In the genomic region with DNA sequence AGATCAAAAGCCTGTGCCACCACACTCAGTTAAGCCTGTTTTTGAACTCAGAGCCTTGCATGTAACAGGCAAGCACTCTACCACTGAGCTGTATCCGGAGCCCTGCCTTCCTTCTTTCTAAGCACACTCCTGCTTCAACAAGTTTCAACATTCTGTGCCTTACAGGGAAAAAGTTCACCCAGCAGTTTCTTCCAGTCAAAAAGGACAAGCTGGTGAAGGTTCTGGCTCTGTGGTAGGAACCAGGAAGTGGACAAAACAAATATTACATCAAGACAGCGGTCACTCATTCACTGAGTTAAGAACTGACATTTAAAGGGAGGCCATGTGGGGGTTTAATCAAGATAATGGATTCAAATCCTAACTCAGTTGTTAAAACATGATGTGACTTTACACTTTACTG, we compare ENCODE assay signal across 32 mouse cellular contexts. TPM values are rescaled to one million over a fixed set of nuclear protein-coding genes. Genes with fewer than 3 reads are reported as not detected.
DNase-seq lines count a peak whose midpoint lies in the region; ATAC-seq and TF ChIP-seq lines count a peak whose summit lies in the region.
"Had no signal": no experiment of that assay in that cellular context is flagged by ENCODE, and none has a peak within 500 bp of the region (broad histone marks: within the 10 kb centered on the region; RNA-seq: fewer than 3 reads in every experiment).

No protein-coding gene starts in this region.

- WGBS in stomach, embryonic 16.5 days: 76% methylated on average over 2 of the region's 2 CpGs
- 98% methylated on average over 2 of the region's 2 CpGs for WGBS in forebrain, embryonic 16.5 days

- H3K79me2 ChIP-seq in CH12.LX (replicated peaks; ENCODE audit: control insufficient read depth, extremely low read depth, insufficient read depth, poor library complexity, severe bottlenecking): peaks cover 20% of the 10 kb centered on the region

- peaks cover 45 to 67% of the 10 kb centered on the region in 2 experiments for H3K36me3 ChIP-seq in CH12.LX (replicated peaks in 1 of 2; ENCODE audit: control insufficient read depth in 1 of 2, insufficient read depth in 1 of 2, low read length in 1 of 2)
- H3K36me3 ChIP-seq in stomach, embryonic 16.5 days (ENCODE audit: control insufficient read depth, insufficient read depth, low read length): peaks cover 12% of the 10 kb centered on the region; the same call in 1 of the 2 replicates
- peaks cover 5% of the 10 kb centered on the region; the same call in 1 of the 2 replicates for H3K36me3 ChIP-seq in forebrain, embryonic 16.5 days (ENCODE audit: control insufficient read depth, insufficient read depth)

- TF ChIP-seq RAD21 in CH12.LX (IDR thresholded peaks at IDR 0.05; ENCODE audit: low read depth, low read length): no peak

- no peak overlapping the region for H3K9ac ChIP-seq in CH12.LX (ENCODE audit: insufficient read depth, low read depth)
- H3K9ac ChIP-seq in stomach, embryonic 16.5 days (ENCODE audit: low read length): no peak overlapping the region
- no peak overlapping the region for H3K9ac ChIP-seq in forebrain, embryonic 16.5 days (replicated peaks; ENCODE audit: low read depth, low read length)
- H3K9ac ChIP-seq: embryonic facial prominence, embryonic 13.5 days; forebrain, embryonic 15.5 days; hindbrain, embryonic 15.5 days; limb, embryonic 12.5 days; liver, embryonic 15.5 days; midbrain, embryonic 15.5 days had no signal

- dilution Hi-C loops in CH12.LX (cut with MboI; ENCODE audit: extremely low pct_ligation_motif_present, extremely low pct_unique_long_range_greater_than_20kb, low sequenced_read_pairs): no loop called here

- no peak overlapping the region for H3K4me2 ChIP-seq in CH12.LX (ENCODE audit: insufficient read depth, low read depth, poor library complexity, severe bottlenecking)
- no peak overlapping the region for H3K4me2 ChIP-seq in stomach, embryonic 16.5 days (ENCODE audit: low read depth, low read length)
- no peak overlapping the region for H3K4me2 ChIP-seq in forebrain, embryonic 16.5 days (ENCODE audit: low read length)
- H3K4me2 ChIP-seq: embryonic facial prominence, embryonic 13.5 days; forebrain, embryonic 15.5 days; hindbrain, embryonic 15.5 days; limb, embryonic 12.5 days; liver, embryonic 15.5 days; midbrain, embryonic 15.5 days had no signal

- peak overlapping the region in 1 of 3 experiments; percentile 2 for H3K4me3 ChIP-seq in CH12.LX (replicated peaks in 1 of 3; ENCODE audit: low read depth in 2 of 3, low read length in 2 of 3, poor library complexity in 1 of 3)
- no peak overlapping the region for H3K4me3 ChIP-seq in stomach, embryonic 16.5 days (replicated peaks; ENCODE audit: low read length)
- no peak overlapping the region for H3K4me3 ChIP-seq in forebrain, embryonic 16.5 days (replicated peaks; ENCODE audit: low read length)
- H3K4me3 ChIP-seq: embryonic facial prominence, embryonic 13.5 days; forebrain, embryonic 15.5 days; hindbrain, embryonic 10.5 days; hindbrain, embryonic 15.5 days; limb, embryonic 12.5 days; liver, embryonic 15.5 days; midbrain, embryonic 10.5 days; midbrain, embryonic 15.5 days had no signal

- H3K4me1 ChIP-seq in CH12.LX (ENCODE audit: control insufficient read depth in 1 of 2, insufficient read depth in 2 of 2): peaks cover 3 to 28% of the 10 kb centered on the region in 2 experiments; a peak in 3 of 4 replicates
- H3K4me1 ChIP-seq in stomach, embryonic 16.5 days (ENCODE audit: control insufficient read depth, insufficient read depth, low read length): peaks cover 11% of the 10 kb centered on the region
- H3K4me1 ChIP-seq in forebrain, embryonic 16.5 days (replicated peaks; ENCODE audit: control insufficient read depth, insufficient read depth, low read length): peaks cover 7% of the 10 kb centered on the region

- in situ Hi-C loops in CH12.LX (cut with MboI; ENCODE audit: low pct_ligation_motif_present, low pct_unique_long_range_greater_than_20kb, low sequenced_read_pairs): no loop called here

- H3K27me3 ChIP-seq in CH12.LX (replicated peaks): no peaks in the 10 kb centered on the region
- no peaks in the 10 kb centered on the region for H3K27me3 ChIP-seq in stomach, embryonic 16.5 days (ENCODE audit: control insufficient read depth, insufficient read depth, low read length)
- H3K27me3 ChIP-seq in forebrain, embryonic 16.5 days (replicated peaks; ENCODE audit: control insufficient read depth, insufficient read depth, low read length): no peaks in the 10 kb centered on the region
- H3K27me3 ChIP-seq: embryonic facial prominence, embryonic 13.5 days; forebrain, embryonic 15.5 days; hindbrain, embryonic 15.5 days; limb, embryonic 12.5 days; liver, embryonic 15.5 days; midbrain, embryonic 15.5 days had no signal

- H3K9me3 ChIP-seq in CH12.LX (replicated peaks; ENCODE audit: low read length): no peaks in the 10 kb centered on the region
- H3K9me3 ChIP-seq in stomach, embryonic 16.5 days (replicated peaks; ENCODE audit: control insufficient read depth, low read length): no peaks in the 10 kb centered on the region
- H3K9me3 ChIP-seq in forebrain, embryonic 16.5 days (ENCODE audit: control insufficient read depth, low read length): no peaks in the 10 kb centered on the region
- H3K9me3 ChIP-seq: embryonic facial prominence, embryonic 13.5 days; forebrain, embryonic 10.5 days; forebrain, embryonic 15.5 days; G1E; hindbrain, embryonic 10.5 days; hindbrain, embryonic 15.5 days; limb, embryonic 12.5 days; liver, embryonic 15.5 days; midbrain, embryonic 10.5 days; midbrain, embryonic 15.5 days had no signal

- no peak for ATAC-seq in stomach, embryonic 16.5 days (ENCODE audit: insufficient read depth, low FRiP score)
- no peak for ATAC-seq in forebrain, embryonic 16.5 days
- no peak for ATAC-seq in megakaryocyte progenitor cell, adult 5-6 weeks (replicated peaks; ENCODE audit: poor library complexity)
- ATAC-seq: forebrain, embryonic 15.5 days; inflammation-experienced regulatory T-cells, adult 6 months; midbrain, embryonic 15.5 days had no signal

- no peak overlapping the region for H3K27ac ChIP-seq in CH12.LX (ENCODE audit: insufficient read depth, low read depth)
- H3K27ac ChIP-seq in stomach, embryonic 16.5 days (ENCODE audit: low read length): peak overlapping the region; percentile 69
- H3K27ac ChIP-seq in forebrain, embryonic 16.5 days (ENCODE audit: low read length): no peak overlapping the region
- H3K27ac ChIP-seq: embryonic facial prominence, embryonic 13.5 days; forebrain, embryonic 10.5 days; forebrain, embryonic 15.5 days; hindbrain, embryonic 10.5 days; hindbrain, embryonic 15.5 days; limb, embryonic 12.5 days; midbrain, embryonic 10.5 days; midbrain, embryonic 15.5 days had no signal

- peak; percentile 51 for DNase-seq in lung, postnatal 36 days
- no peak for DNase-seq in lung, postnatal 14 days
- DNase-seq in 416B (ENCODE audit: low read depth) (peak; percentile 61), CH12.LX (ENCODE audit: extremely low read depth) (peak; percentile 17)
- DNase-seq: adrenal gland, postnatal 10 days; B cell, adult 2 months; cerebellum, adult 11 months; cerebellum, postnatal 10 days; gastrocnemius, postnatal 10 days; heart, postnatal 14 days; kidney, adult 11 months; kidney, postnatal 14 days; layer of hippocampus, adult 9-11 months; right cerebral cortex, postnatal 25 days had no signal

- no peak for TF ChIP-seq CTCF in CH12.LX (conservative IDR thresholded peaks at IDR 0.05 in 1 of 2, IDR thresholded peaks at IDR 0.05 in 1 of 2; ENCODE audit: low read depth in 2 of 2, low read length in 2 of 2)

- no peak for TF ChIP-seq EP300 in CH12.LX (IDR thresholded peaks at IDR 0.05; ENCODE audit: low read length)

- TF ChIP-seq POLR2A in CH12.LX (IDR thresholded peaks at IDR 0.05; ENCODE audit: low read depth, low read length): no peak

RNA-seq across cellular contexts. Expression of a gene that starts 2.4 kb away (rescaled TPM):
- total RNA-seq in CH12.LX (2012; rRNA removed) (0.97 and 1.6 TPM in 2 replicates), CH12.LX (2014; rRNA removed) (1.3 and 1.4 TPM in 2 replicates)
- 1.5 TPM in 1 of 2 replicates, not detected in the other for polyA plus RNA-seq in CH12.LX (2012; ENCODE audit: insufficient read length, low read depth)
- 2.3 and 4.5 TPM in 2 replicates for polyA plus RNA-seq in stomach, embryonic 16.5 days (2015; fragmentation: Nextera tagmentation; extraction: Ambion mirVana)
- polyA plus RNA-seq in forebrain, embryonic 16.5 days (2015; fragmentation: Nextera tagmentation; extraction: Ambion mirVana): 0.77 TPM in 1 of 2 replicates, not detected in the other
- not detected in 2 replicates for total RNA-seq in megakaryocyte progenitor cell, adult 5-6 weeks (2015)
- total RNA-seq in megakaryocyte progenitor cell, adult 5-6 weeks (2017): 0.78 TPM in 1 of 2 replicates, not detected in the other
- total RNA-seq: common myeloid progenitor, adult 5-6 weeks; gastrocnemius, postnatal 10 days; granulocyte monocyte progenitor cell, adult 5-6 weeks; heart, postnatal 14 days; neutrophil, adult 5-6 weeks had no signal
- polyA plus RNA-seq: forebrain, embryonic 15.5 days; neural tube, embryonic 11.5 days had no signal

RNA-seq across cellular contexts. Expression of a gene that starts 2.5 kb away (rescaled TPM):
- total RNA-seq in CH12.LX (2012; rRNA removed) (41.3 and 57.2 TPM in 2 replicates), CH12.LX (2014; rRNA removed) (44.4 and 51.6 TPM in 2 replicates)
- 34.2 and 46.5 TPM in 2 replicates for polyA plus RNA-seq in CH12.LX (2012; ENCODE audit: insufficient read length, low read depth)
- 30.1 and 35.2 TPM in 2 replicates for polyA plus RNA-seq in stomach, embryonic 16.5 days (2015; fragmentation: Nextera tagmentation; extraction: Ambion mirVana)
- 17.7 and 20.5 TPM in 2 replicates for polyA plus RNA-seq in forebrain, embryonic 16.5 days (2015; fragmentation: Nextera tagmentation; extraction: Ambion mirVana)
- 12.3 and 23.4 TPM in 2 replicates for total RNA-seq in megakaryocyte progenitor cell, adult 5-6 weeks (2015)
- total RNA-seq in megakaryocyte progenitor cell, adult 5-6 weeks (2017): 17.4 and 19.5 TPM in 2 replicates

RNA-seq across cellular contexts. Expression of a gene that starts 28.5 kb away (rescaled TPM):
- total RNA-seq in CH12.LX (2012; rRNA removed) (40.2 and 52.0 TPM in 2 replicates), CH12.LX (2014; rRNA removed) (35.1 and 40.6 TPM in 2 replicates)
- polyA plus RNA-seq in CH12.LX (2012; ENCODE audit: insufficient read length, low read depth): 41.2 and 41.6 TPM in 2 replicates
- polyA plus RNA-seq in stomach, embryonic 16.5 days (2015; fragmentation: Nextera tagmentation; extraction: Ambion mirVana): 22.3 and 24.2 TPM in 2 replicates
- 21.8 and 24.6 TPM in 2 replicates for polyA plus RNA-seq in forebrain, embryonic 16.5 days (2015; fragmentation: Nextera tagmentation; extraction: Ambion mirVana)
- 16.3 and 21.1 TPM in 2 replicates for total RNA-seq in megakaryocyte progenitor cell, adult 5-6 weeks (2015)
- 28.7 and 36.5 TPM in 2 replicates for total RNA-seq in megakaryocyte progenitor cell, adult 5-6 weeks (2017)

RNA-seq across cellular contexts. Expression of a gene that starts 28.5 kb away (rescaled TPM):
- total RNA-seq in CH12.LX (2012; rRNA removed) (189 and 190 TPM in 2 replicates), CH12.LX (2014; rRNA removed) (161 and 186 TPM in 2 replicates)
- 121 and 158 TPM in 2 replicates for polyA plus RNA-seq in CH12.LX (2012; ENCODE audit: insufficient read length, low read depth)
- polyA plus RNA-seq in stomach, embryonic 16.5 days (2015; fragmentation: Nextera tagmentation; extraction: Ambion mirVana): 116 and 126 TPM in 2 replicates
- 127 and 129 TPM in 2 replicates for polyA plus RNA-seq in forebrain, embryonic 16.5 days (2015; fragmentation: Nextera tagmentation; extraction: Ambion mirVana)
- total RNA-seq in megakaryocyte progenitor cell, adult 5-6 weeks (2015): 83.9 and 84.1 TPM in 2 replicates
- total RNA-seq in megakaryocyte progenitor cell, adult 5-6 weeks (2017): 156 and 273 TPM in 2 replicates

RNA-seq across cellular contexts. Expression of a gene that starts 35.5 kb away (rescaled TPM):
- 10.2 and 12.3 TPM in 2 replicates for total RNA-seq in CH12.LX (2012; rRNA removed)
- total RNA-seq in CH12.LX (2014; rRNA removed): 5.8 and 7.0 TPM in 2 replicates
- 3.4 and 3.9 TPM in 2 replicates for polyA plus RNA-seq in CH12.LX (2012; ENCODE audit: insufficient read length, low read depth)
- polyA plus RNA-seq in stomach, embryonic 16.5 days (2015; fragmentation: Nextera tagmentation; extraction: Ambion mirVana): 173 and 315 TPM in 2 replicates
- 22.3 and 25.6 TPM in 2 replicates for polyA plus RNA-seq in forebrain, embryonic 16.5 days (2015; fragmentation: Nextera tagmentation; extraction: Ambion mirVana)
- total RNA-seq in megakaryocyte progenitor cell, adult 5-6 weeks (2015): 3.3 and 3.5 TPM in 2 replicates
- total RNA-seq in megakaryocyte progenitor cell, adult 5-6 weeks (2017): 2.2 and 4.1 TPM in 2 replicates
